Mouse (Mus musculus): ENCODE data around the gene B130006D01Rik. TPM values are rescaled to one million over a fixed set of nuclear protein-coding genes. Genes with fewer than 3 reads are reported as not detected.
"Not testable (repeated sequence)": the region's sequence is repeated elsewhere in the genome, so short reads cannot be mapped to it uniquely, and the experiment has no call there.

B130006D01Rik gene
- total and polyA plus RNA-seq, 3 experiments = 0.06 to 0.30 (median 0.26) TPM

DNA sequence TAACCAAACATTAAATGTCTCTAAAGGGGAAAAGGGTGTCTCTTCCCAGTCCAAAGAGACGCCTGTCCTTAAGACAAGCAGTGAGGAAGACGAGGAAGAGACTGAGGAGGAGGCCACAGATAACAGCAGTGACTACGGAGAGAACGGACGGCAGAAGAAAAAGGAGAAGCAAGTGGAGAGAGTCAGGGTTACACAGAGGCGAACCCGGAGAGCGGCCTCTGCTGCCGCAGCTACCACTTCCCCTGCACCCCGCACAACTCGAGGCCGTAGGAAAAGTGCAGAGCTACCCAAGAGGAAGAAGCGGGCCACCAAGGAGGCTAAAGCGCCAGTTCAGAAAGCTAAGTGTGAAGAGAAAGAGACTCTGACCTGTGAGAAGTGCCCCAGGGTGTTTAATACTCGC is 26.2 kb downstream of the B130006D01Rik start:
- peak in 1 of 2 experiments; percentile 25 for DNase-seq
- H3K9ac ChIP-seq (ENCODE audit: low read depth, low read length) = no peak overlapping the region
- H3K4me1 ChIP-seq (ENCODE audit: control insufficient read depth, insufficient read depth, low read length) = peaks cover under 1% of the 10 kb centered on the region; the same call in 1 of the 2 replicates
- no peaks in the 10 kb centered on the region for H3K27me3 ChIP-seq (ENCODE audit: control insufficient read depth, insufficient read depth, low read length)
- no peak overlapping the region for H3K4me3 ChIP-seq
- no peaks in the 10 kb centered on the region for H3K36me3 ChIP-seq (ENCODE audit: control insufficient read depth, insufficient read depth, low read length)
- WGBS = 82% methylated on average over 15 of the region's 15 CpGs
- no peak for TF ChIP-seq EP300 (IDR thresholded peaks at IDR 0.05; ENCODE audit: insufficient read depth, low read depth, low read length)
- intact Hi-C loops (cut with DNase I) = loop anchor here (5.0 kb wide), 1 partner anchor 217 kb away; no protein-coding TSS in a partner anchor
- H3K27ac ChIP-seq = no peak overlapping the region
- peaks cover 3% of the 10 kb centered on the region for H3K79me2 ChIP-seq (replicated peaks; ENCODE audit: control insufficient read depth, insufficient read depth, low read length)

DNA sequence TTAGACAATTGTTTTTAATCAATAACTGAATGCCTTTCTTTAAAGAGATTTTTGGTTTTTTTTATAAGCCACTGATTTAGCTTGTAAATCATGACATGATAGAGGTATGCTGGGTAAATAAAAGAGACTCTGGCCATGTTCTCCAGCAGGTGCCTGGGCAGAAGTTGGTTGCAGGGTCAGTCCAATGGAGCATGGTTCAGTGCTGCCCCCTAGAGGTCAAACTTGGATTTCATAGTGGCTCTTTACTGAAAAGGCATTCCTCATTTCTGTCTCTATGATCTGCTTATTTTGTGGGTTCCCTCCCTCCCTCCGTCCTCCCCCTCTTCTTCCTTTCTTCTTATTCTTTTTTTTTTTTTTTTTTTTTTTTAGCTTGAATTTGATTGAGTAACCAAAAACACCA is 27.6 kb downstream of the B130006D01Rik start:
- TF ChIP-seq EP300 (IDR thresholded peaks at IDR 0.05; ENCODE audit: insufficient read depth, low read depth, low read length) (peak; percentile 89), CTCF (IDR thresholded peaks at IDR 0.05) (peak; percentile 92), POLR2A (IDR thresholded peaks at IDR 0.05; ENCODE audit: insufficient read depth, low read depth, low read length) (no peak)
- H3K27ac ChIP-seq = no peak overlapping the region
- intact Hi-C loops (cut with DNase I) = loop anchor here (1.0 to 5.0 kb wide), 2 partner anchors 65 to 219 kb away; no protein-coding TSS in a partner anchor
- DNase-seq = peak; percentile 60 to 69
- H3K27me3 ChIP-seq (ENCODE audit: control insufficient read depth, insufficient read depth, low read length) = no peaks in the 10 kb centered on the region
- H3K4me3 ChIP-seq = no peak overlapping the region
- WGBS = 17% methylated on average over 1 of the region's 1 CpGs
- H3K4me1 ChIP-seq (ENCODE audit: control insufficient read depth, insufficient read depth, low read length) = no peaks in the 10 kb centered on the region; the same call in 1 of the 2 replicates
- peaks cover 2% of the 10 kb centered on the region for H3K79me2 ChIP-seq (replicated peaks; ENCODE audit: control insufficient read depth, insufficient read depth, low read length)
- no peaks in the 10 kb centered on the region for H3K36me3 ChIP-seq (ENCODE audit: control insufficient read depth, insufficient read depth, low read length)
- H3K9ac ChIP-seq (ENCODE audit: low read depth, low read length) = no peak overlapping the region

DNA sequence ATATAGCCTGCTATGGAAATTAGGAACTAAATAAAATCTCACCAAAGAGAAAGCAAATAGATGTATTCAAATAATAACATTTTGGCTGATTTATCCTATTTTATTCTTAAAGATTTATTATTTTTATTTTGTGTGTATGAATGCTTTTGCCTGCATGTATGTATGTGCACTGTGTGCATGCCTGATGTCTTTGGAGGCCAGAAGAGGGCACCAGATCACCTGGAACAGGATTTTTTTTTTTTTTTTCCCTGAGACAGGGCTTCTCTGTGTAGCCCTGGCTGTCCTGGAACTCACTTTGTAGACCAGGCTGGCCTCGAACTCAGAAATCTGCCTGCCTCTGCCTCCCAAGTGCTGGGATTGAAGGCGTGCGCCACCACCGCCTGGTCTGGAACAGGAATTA is 31.8 kb downstream of the B130006D01Rik start:
- WGBS = 93% methylated on average over 4 of the region's 4 CpGs
- H3K27ac ChIP-seq; H3K27me3 ChIP-seq (ENCODE audit: control insufficient read depth, insufficient read depth, low read length); intact Hi-C loops (cut with DNase I); H3K9ac ChIP-seq (ENCODE audit: low read depth, low read length); DNase-seq; H3K4me1 ChIP-seq (ENCODE audit: control insufficient read depth, insufficient read depth, low read length); H3K79me2 ChIP-seq (replicated peaks; ENCODE audit: control insufficient read depth, insufficient read depth, low read length); H3K36me3 ChIP-seq (ENCODE audit: control insufficient read depth, insufficient read depth, low read length); H3K4me3 ChIP-seq: not testable (repeated sequence)
- TF ChIP-seq CTCF (IDR thresholded peaks at IDR 0.05) = peak; percentile 33

DNA sequence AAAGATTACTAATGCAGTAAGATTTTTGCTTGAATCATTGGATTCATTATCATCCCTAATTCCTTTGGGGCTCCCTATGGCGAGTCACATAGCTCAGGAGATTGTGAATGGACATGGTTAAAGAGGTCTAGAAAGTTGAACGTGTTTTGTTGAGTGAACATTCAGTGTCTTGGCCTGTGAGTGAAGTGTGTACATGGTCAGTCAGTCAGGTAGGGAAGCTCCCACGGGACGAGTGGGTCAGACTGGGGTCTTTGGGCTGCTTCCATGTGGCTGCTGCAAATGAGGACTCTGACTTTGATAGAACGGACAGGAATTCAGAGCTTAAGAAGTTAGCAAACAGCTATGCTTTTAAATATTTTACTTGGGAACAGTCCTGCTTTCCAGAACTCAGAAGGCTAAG is 37.1 kb downstream of the B130006D01Rik start:
- intact Hi-C loops (cut with DNase I) = no loop called here
- Histone ChIP-seq H3K36me3 (ENCODE audit: control insufficient read depth, insufficient read depth, low read length) (no peaks in the 10 kb centered on the region), H3K4me3 (no peak overlapping the region), H3K4me1 (ENCODE audit: control insufficient read depth, insufficient read depth, low read length) (no peaks in the 10 kb centered on the region), H3K9ac (ENCODE audit: low read depth, low read length) (no peak overlapping the region), H3K79me2 (replicated peaks; ENCODE audit: control insufficient read depth, insufficient read depth, low read length) (no peaks in the 10 kb centered on the region), H3K27ac (no peak overlapping the region), H3K27me3 (ENCODE audit: control insufficient read depth, insufficient read depth, low read length) (no peaks in the 10 kb centered on the region)
- no peak for DNase-seq
- 83% methylated on average over 5 of the region's 5 CpGs for WGBS
- TF ChIP-seq EP300 (IDR thresholded peaks at IDR 0.05; ENCODE audit: insufficient read depth, low read depth, low read length) (no peak), POLR2A (IDR thresholded peaks at IDR 0.05; ENCODE audit: insufficient read depth, low read depth, low read length) (no peak), CTCF (IDR thresholded peaks at IDR 0.05) (no peak)

DNA sequence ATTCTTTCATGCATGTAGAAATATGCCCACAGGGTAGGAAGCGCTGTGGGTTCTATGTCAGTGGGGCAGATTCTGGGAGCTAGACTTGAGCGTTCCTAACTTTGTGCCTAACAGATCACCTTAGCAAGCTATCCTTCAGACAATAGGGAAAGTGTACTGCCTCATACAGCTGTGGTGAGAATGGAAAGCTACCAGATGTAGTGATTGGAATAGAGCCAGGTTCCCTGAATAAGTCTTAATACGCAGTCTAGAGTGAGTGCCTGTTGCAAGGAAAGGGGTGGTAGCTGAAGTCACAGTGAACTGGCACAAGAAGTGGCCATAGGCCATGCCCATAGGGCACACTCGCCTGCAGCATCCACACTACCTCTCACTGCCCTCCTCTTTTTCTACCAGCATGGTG is 39.6 kb downstream of the B130006D01Rik start:
- H3K36me3 ChIP-seq (ENCODE audit: control insufficient read depth, insufficient read depth, low read length) = no peaks in the 10 kb centered on the region
- no peak overlapping the region for H3K4me3 ChIP-seq
- no peak overlapping the region for H3K27ac ChIP-seq
- no peak overlapping the region for H3K9ac ChIP-seq (ENCODE audit: low read depth, low read length)
- DNase-seq = no peak
- no peaks in the 10 kb centered on the region for H3K27me3 ChIP-seq (ENCODE audit: control insufficient read depth, insufficient read depth, low read length)
- intact Hi-C loops (cut with DNase I) = no loop called here
- WGBS = 74% methylated on average over 4 of the region's 4 CpGs
- H3K79me2 ChIP-seq (replicated peaks; ENCODE audit: control insufficient read depth, insufficient read depth, low read length) = no peaks in the 10 kb centered on the region
- no peaks in the 10 kb centered on the region for H3K4me1 ChIP-seq (ENCODE audit: control insufficient read depth, insufficient read depth, low read length)
- TF ChIP-seq CTCF (IDR thresholded peaks at IDR 0.05) (no peak), EP300 (IDR thresholded peaks at IDR 0.05; ENCODE audit: insufficient read depth, low read depth, low read length) (no peak), POLR2A (IDR thresholded peaks at IDR 0.05; ENCODE audit: insufficient read depth, low read depth, low read length) (no peak)

DNA sequence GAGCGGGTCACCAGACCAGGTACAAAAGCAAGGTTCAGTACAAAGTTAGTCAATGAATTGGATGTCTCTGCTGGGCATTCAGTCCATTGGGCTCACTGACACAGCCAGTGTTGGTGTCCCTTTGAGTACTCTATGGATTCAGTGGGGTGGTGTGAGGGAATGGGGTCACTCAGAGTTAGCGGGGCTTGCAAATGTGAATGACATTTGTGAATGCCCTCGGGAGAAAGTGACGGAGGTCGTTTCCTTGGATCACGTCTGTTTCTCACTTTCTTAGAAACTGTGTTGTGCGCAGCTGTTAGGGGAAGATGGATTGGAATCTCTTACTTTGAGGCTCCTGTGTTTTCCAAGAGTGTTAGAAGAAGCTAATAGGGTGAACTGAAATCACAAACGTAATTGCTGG is 41.4 kb downstream of the B130006D01Rik start:
- Histone ChIP-seq H3K36me3 (ENCODE audit: control insufficient read depth, insufficient read depth, low read length) (no peaks in the 10 kb centered on the region), H3K4me1 (ENCODE audit: control insufficient read depth, insufficient read depth, low read length) (no peaks in the 10 kb centered on the region), H3K79me2 (replicated peaks; ENCODE audit: control insufficient read depth, insufficient read depth, low read length) (no peaks in the 10 kb centered on the region), H3K4me3 (no peak overlapping the region), H3K27ac (no peak overlapping the region), H3K27me3 (ENCODE audit: control insufficient read depth, insufficient read depth, low read length) (no peaks in the 10 kb centered on the region), H3K9ac (ENCODE audit: low read depth, low read length) (no peak overlapping the region)
- no peak for DNase-seq
- intact Hi-C loops (cut with DNase I) = no loop called here
- TF ChIP-seq POLR2A (IDR thresholded peaks at IDR 0.05; ENCODE audit: insufficient read depth, low read depth, low read length) (no peak), EP300 (IDR thresholded peaks at IDR 0.05; ENCODE audit: insufficient read depth, low read depth, low read length) (no peak), CTCF (IDR thresholded peaks at IDR 0.05) (no peak)
- 88% methylated on average over 8 of the region's 8 CpGs for WGBS
